Mouse (Mus musculus): ENCODE data around the gene Pphln1.

Gene Pphln1

GRCm38 (mm10) chr15:93512437-93512836 lies 114.3 kb downstream of the Pphln1 start:
- 21% methylated on average over 9 of the region's 9 CpGs for WGBS

- WGBS, result 20% methylated on average over 10 of the region's 10 CpGs
These were observed 115.8 kb downstream of the Pphln1 start for GRCm38 (mm10) chr15:93513939-93514341.

- 39% methylated on average over 9 of the region's 9 CpGs for WGBS
These were observed 117.2 kb downstream of the Pphln1 start for GRCm38 (mm10) chr15:93515316-93515715.

- 55% methylated on average over 11 of the region's 11 CpGs for whole genome bisulfite sequencing
These were observed 118.9 kb downstream of the Pphln1 start for GRCm38 (mm10) chr15:93517022-93517565.

GRCm38 (mm10) chr15:93518143-93518902 lies 120.2 kb downstream of the Pphln1 start:
- WGBS, result 4% methylated on average over 23 of the region's 23 CpGs

- under 1% methylated on average over 85 of the region's 85 CpGs for WGBS
These were observed 121.0 kb downstream of the Pphln1 start for GRCm38 (mm10) chr15:93518941-93519835.

- 5% methylated on average over 17 of the region's 17 CpGs for WGBS
These were observed 122.0 kb downstream of the Pphln1 start for GRCm38 (mm10) chr15:93519836-93520826.

GRCm38 (mm10) chr15:93521088-93521786 lies 123.1 kb downstream of the Pphln1 start:
- 47% methylated on average over 11 of the region's 11 CpGs for WGBS

GRCm38 (mm10) chr15:93521787-93522180 lies 123.6 kb downstream of the Pphln1 start:
- WGBS, result 53% methylated on average over 3 of the region's 3 CpGs

- WGBS, result 58% methylated on average over 5 of the region's 5 CpGs
These were observed 127.3 kb downstream of the Pphln1 start for GRCm38 (mm10) chr15:93525305-93525917.

- 44% methylated on average over 12 of the region's 12 CpGs for WGBS
These were observed 131.9 kb downstream of the Pphln1 start for GRCm38 (mm10) chr15:93529831-93530702.

GRCm38 (mm10) chr15:93530703-93531032 lies 132.5 kb downstream of the Pphln1 start:
- 50% methylated on average over 3 of the region's 3 CpGs for WGBS

GRCm38 (mm10) chr15:93536191-93536590 lies 138.0 kb downstream of the Pphln1 start:
- 54% methylated on average over 4 of the region's 4 CpGs for WGBS

GRCm38 (mm10) chr15:93537745-93538144 lies 139.6 kb downstream of the Pphln1 start:
- WGBS, result 55% methylated on average over 7 of the region's 7 CpGs

GRCm38 (mm10) chr15:93538551-93539205 lies 140.5 kb downstream of the Pphln1 start:
- WGBS, result 49% methylated on average over 21 of the region's 21 CpGs

GRCm38 (mm10) chr15:93539415-93539814 lies 141.3 kb downstream of the Pphln1 start:
- WGBS, result 83% methylated on average over 3 of the region's 3 CpGs

Measured in cerebral cortex, adult 2 months (tissue).